Mouse (Mus musculus): Measurements from ENCODE around the gene Rims3. TPM values are rescaled to one million over a fixed set of nuclear protein-coding genes. Genes with fewer than 3 reads are reported as not detected.

Gene Rims3
- polyA plus RNA-seq (2015; fragmentation: Nextera tagmentation; extraction: Ambion mirVana), result 0.77 and 0.95 TPM in 2 replicates

DNA sequence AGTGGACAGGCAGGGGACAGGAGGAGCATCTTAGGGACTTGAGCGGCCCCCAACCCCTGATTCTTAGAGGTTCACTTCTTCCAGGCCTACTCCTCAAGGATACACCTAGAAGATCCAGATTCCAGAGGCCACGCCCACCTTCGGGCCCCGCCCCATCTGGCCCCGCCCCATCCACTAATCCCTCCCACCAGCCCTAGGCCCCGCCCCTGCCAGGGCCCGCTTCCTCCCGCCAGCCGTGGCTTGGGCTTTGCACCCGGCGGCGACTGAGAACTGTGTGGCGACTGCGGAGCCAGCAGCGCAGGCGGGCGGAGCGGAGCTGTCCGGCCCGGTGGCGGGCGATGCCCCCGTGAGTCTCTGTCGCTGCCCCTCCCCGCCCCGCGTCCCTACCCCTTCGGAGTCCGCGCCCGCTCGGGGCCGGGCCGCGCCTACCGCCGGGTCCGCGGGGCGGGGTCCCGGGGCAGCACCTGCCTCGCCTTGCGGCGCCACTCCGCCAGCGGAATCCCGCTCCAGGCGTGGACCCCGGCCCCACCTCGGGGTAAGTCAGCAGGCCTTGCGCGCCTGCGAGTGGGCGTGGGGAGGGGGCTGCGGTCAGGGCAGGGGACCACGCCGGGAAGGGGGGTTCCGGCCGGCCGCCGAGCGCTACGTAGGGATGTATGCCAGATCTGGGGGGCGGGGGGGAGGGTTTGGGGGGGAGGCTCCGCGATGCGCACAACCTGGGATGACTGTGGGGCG, at the start of gene Rims3:
TSS of gene Rims3 (plus strand) at position 229 of the 732 bp plus-strand sequence.
- ATAC-seq, result peak; percentile 81
- Histone ChIP-seq H3K4me1 (replicated peaks; ENCODE audit: control insufficient read depth, insufficient read depth, low read length) (no peaks in the 10 kb centered on the region), H3K9ac (ENCODE audit: low read depth, low read length) (peak within 1 kb of the TSS; percentile 50; the same call in 1 of the 2 replicates), H3K9me3 (ENCODE audit: control insufficient read depth) (0 out of 2 replicates have a peak, but pooled peaks cover 5% of the 10 kb centered on the region), H3K36me3 (ENCODE audit: control insufficient read depth, insufficient read depth) (no peaks in the 10 kb centered on the region), H3K27me3 (replicated peaks; ENCODE audit: control insufficient read depth, insufficient read depth, low read length) (peaks cover 5% of the 10 kb centered on the region), H3K4me2 (replicated peaks; ENCODE audit: low read depth) (peak within 1 kb of the TSS; percentile 88), H3K27ac (ENCODE audit: low read depth, low read length) (no peak within 1 kb of the TSS), H3K4me3 (ENCODE audit: low read depth, low read length) (peak within 1 kb of the TSS; percentile 56)
- 2% methylated on average over 64 of the region's 68 CpGs for WGBS
- TF ChIP-seq CTCF (IDR thresholded peaks at IDR 0.05; ENCODE audit: low read depth), result no peak

DNA sequence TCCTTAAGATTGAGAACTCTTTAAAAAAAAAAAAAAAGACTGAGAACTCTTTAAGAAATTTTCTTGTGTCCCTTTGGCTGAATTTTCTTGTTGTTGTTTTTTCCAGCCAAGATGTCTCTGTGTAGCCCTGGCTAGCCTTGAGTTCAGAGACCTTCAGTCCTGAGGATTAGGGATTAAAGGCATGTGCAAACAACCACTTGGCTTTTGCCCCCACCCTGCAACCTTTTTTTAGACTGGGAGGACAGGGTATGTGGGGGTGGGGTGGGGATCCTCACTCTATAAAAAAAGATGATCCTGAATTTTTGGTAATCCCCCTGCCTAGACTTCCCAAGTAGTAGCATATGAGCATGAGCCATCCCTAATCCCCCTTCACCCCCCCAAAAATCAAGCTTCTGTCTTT, 48.8 kb upstream of the Rims3 start:
- H3K36me3 ChIP-seq (ENCODE audit: control insufficient read depth, insufficient read depth), result 0 out of 2 replicates have a peak, but pooled peaks cover 3% of the 10 kb centered on the region
- no peak for ATAC-seq
- no peak overlapping the region for H3K4me3 ChIP-seq (ENCODE audit: low read depth, low read length)
- H3K9me3 ChIP-seq (ENCODE audit: control insufficient read depth), result no peaks in the 10 kb centered on the region
- H3K4me1 ChIP-seq (replicated peaks; ENCODE audit: control insufficient read depth, insufficient read depth, low read length), result no peaks in the 10 kb centered on the region
- TF ChIP-seq CTCF (IDR thresholded peaks at IDR 0.05; ENCODE audit: low read depth), result no peak
- no peak overlapping the region for H3K27ac ChIP-seq (ENCODE audit: low read depth, low read length)
- H3K9ac ChIP-seq (ENCODE audit: low read depth, low read length), result no peak overlapping the region
- H3K4me2 ChIP-seq (replicated peaks; ENCODE audit: low read depth), result no peak overlapping the region
- H3K27me3 ChIP-seq (replicated peaks; ENCODE audit: control insufficient read depth, insufficient read depth, low read length), result no peaks in the 10 kb centered on the region

DNA sequence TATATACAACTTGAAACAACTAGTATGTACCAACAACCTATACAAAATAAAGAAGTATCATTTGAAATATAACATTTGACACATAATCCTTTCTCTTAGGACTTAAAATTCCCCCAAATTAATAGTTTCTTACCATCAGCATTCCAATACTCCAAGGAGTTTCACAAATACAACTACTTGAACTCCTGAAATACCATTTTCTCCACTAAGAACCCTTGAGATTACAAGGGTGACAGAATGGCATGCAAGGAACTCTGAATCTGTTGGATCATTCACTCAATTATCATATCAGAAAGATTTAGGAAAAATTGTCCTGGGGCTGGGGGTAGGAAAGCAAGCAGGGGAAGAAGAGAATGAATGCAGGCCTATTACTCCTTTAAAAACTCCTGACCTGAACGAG, 40.9 kb upstream of the Rims3 start:
- no peaks in the 10 kb centered on the region for H3K27me3 ChIP-seq (replicated peaks; ENCODE audit: control insufficient read depth, insufficient read depth, low read length)
- H3K9ac ChIP-seq (ENCODE audit: low read depth, low read length), result peak overlapping the region; percentile 38; the same call in 1 of the 2 replicates
- H3K4me2 ChIP-seq (replicated peaks; ENCODE audit: low read depth), result peak overlapping the region; percentile 67
- WGBS, result 3% methylated on average over 1 of the region's 1 CpGs
- H3K36me3 ChIP-seq (ENCODE audit: control insufficient read depth, insufficient read depth), result no peaks in the 10 kb centered on the region
- TF ChIP-seq CTCF (IDR thresholded peaks at IDR 0.05; ENCODE audit: low read depth), result no peak
- H3K4me3 ChIP-seq (ENCODE audit: low read depth, low read length), result peak overlapping the region; percentile 57
- peak overlapping the region; percentile 57 for H3K27ac ChIP-seq (ENCODE audit: low read depth, low read length)
- ATAC-seq, result no peak
- H3K4me1 ChIP-seq (replicated peaks; ENCODE audit: control insufficient read depth, insufficient read depth, low read length), result peaks cover 5% of the 10 kb centered on the region; the same call in 1 of the 2 replicates
- H3K9me3 ChIP-seq (ENCODE audit: control insufficient read depth), result no peaks in the 10 kb centered on the region

DNA sequence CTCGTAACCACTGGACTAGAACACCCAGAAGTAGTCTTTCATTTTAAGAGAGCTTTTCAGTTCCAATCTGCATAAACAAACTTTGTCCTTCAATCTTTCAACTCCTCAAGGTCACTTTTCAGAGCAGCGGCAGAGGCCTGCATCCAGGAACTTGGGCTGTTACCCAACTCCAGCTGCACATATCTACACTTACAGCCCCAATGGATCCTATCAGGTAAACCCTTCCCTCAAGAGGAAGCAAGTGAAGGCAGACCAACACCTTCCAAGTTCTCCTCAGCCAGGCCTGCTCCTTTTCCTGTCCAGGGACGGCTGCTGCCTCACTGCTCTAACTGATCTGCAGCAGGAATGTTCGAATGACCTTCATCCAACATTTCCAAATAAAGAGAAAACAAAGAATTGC, 40.4 kb upstream of the Rims3 start:
- peak overlapping the region; percentile 67 for H3K4me2 ChIP-seq (replicated peaks; ENCODE audit: low read depth)
- ATAC-seq, result 0 out of 2 replicates have a peak, but pooled peaks have one; percentile 25
- H3K4me3 ChIP-seq (ENCODE audit: low read depth, low read length), result peak overlapping the region; percentile 57
- peak overlapping the region; percentile 57 for H3K27ac ChIP-seq (ENCODE audit: low read depth, low read length)
- peak overlapping the region; percentile 38; the same call in 1 of the 2 replicates for H3K9ac ChIP-seq (ENCODE audit: low read depth, low read length)
- H3K4me1 ChIP-seq (replicated peaks; ENCODE audit: control insufficient read depth, insufficient read depth, low read length), result peaks cover 5% of the 10 kb centered on the region; the same call in 1 of the 2 replicates
- no peak for TF ChIP-seq CTCF (IDR thresholded peaks at IDR 0.05; ENCODE audit: low read depth)
- 8% methylated on average over 4 of the region's 4 CpGs for WGBS
- no peaks in the 10 kb centered on the region for H3K27me3 ChIP-seq (replicated peaks; ENCODE audit: control insufficient read depth, insufficient read depth, low read length)
- H3K9me3 ChIP-seq (ENCODE audit: control insufficient read depth), result no peaks in the 10 kb centered on the region
- H3K36me3 ChIP-seq (ENCODE audit: control insufficient read depth, insufficient read depth), result no peaks in the 10 kb centered on the region

DNA sequence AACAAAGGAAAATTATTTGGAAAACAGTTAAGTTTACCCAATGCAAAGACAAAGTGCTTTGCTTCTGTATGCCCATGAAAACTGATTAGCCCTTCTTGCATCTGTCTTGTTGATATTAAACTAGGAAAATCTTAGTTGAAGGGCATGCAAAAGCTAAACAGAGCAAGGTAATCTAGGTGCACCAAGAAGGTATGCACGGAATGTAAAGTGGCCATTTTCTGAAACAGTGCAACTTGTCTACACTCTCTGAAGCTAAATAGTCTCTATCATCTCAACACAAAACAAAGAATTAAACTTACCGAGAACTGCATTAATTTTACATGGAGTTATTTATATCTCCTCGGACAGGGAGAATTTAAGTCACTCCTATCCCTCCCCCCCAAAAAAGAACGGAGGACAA, 39.5 kb upstream of the Rims3 start:
- 5% methylated on average over 4 of the region's 4 CpGs for WGBS
- peak overlapping the region; percentile 73; the same call in 1 of the 2 replicates for H3K27ac ChIP-seq (ENCODE audit: low read depth, low read length)
- H3K9ac ChIP-seq (ENCODE audit: low read depth, low read length), result peak overlapping the region; percentile 38; the same call in 1 of the 2 replicates
- no peaks in the 10 kb centered on the region for H3K36me3 ChIP-seq (ENCODE audit: control insufficient read depth, insufficient read depth)
- H3K27me3 ChIP-seq (replicated peaks; ENCODE audit: control insufficient read depth, insufficient read depth, low read length), result no peaks in the 10 kb centered on the region
- peaks cover 5% of the 10 kb centered on the region; the same call in 1 of the 2 replicates for H3K4me1 ChIP-seq (replicated peaks; ENCODE audit: control insufficient read depth, insufficient read depth, low read length)
- ATAC-seq, result no peak
- H3K4me3 ChIP-seq (ENCODE audit: low read depth, low read length), result peak overlapping the region; percentile 57
- H3K9me3 ChIP-seq (ENCODE audit: control insufficient read depth), result no peaks in the 10 kb centered on the region
- TF ChIP-seq CTCF (IDR thresholded peaks at IDR 0.05; ENCODE audit: low read depth), result no peak
- peak overlapping the region; percentile 67 for H3K4me2 ChIP-seq (replicated peaks; ENCODE audit: low read depth)

DNA sequence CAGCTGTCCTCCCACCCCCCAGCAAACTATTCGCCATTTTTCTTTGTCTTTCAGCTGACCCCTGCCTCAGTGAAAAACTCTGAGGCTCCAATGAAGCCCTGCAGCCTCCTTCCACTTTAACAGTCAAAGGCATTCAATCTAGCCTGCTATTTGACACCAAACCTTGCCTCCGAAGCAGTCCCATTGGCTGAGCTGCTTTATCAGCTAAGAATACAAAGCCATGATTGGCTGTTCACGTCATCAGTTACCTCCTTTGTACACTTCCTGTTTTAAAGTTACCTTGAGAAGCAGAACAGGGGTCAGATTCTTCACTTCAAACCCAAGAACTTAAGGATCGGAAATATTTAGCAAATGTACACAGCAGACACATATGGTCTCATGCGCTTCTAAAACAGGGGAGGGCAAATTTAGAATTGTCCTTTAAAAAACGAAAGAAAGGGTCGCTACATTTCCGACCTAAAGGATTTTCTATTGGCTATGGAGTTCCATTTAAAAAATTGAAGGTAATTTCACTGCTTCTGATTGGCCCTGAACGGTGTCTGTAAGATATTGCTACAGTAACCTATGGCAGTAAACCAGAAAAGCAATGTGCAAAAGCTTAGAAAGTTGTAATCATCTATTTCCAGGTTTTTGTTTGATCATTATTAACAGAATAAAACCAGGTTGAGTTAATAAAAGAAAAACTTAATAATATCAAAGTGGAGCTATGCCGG, 38.8 kb upstream of the Rims3 start:
- peak overlapping the region; percentile 67 for H3K4me2 ChIP-seq (replicated peaks; ENCODE audit: low read depth)
- H3K36me3 ChIP-seq (ENCODE audit: control insufficient read depth, insufficient read depth), result no peaks in the 10 kb centered on the region

More for the DNA sequence above, 38.8 kb upstream of the Rims3 start:
- peaks cover 5% of the 10 kb centered on the region; the same call in 1 of the 2 replicates for H3K4me1 ChIP-seq (replicated peaks; ENCODE audit: control insufficient read depth, insufficient read depth, low read length)
- ATAC-seq, result peak; percentile 97
- WGBS, result 5% methylated on average over 10 of the region's 10 CpGs
- no peaks in the 10 kb centered on the region for H3K27me3 ChIP-seq (replicated peaks; ENCODE audit: control insufficient read depth, insufficient read depth, low read length)
- H3K9ac ChIP-seq (ENCODE audit: low read depth, low read length), result peak overlapping the region; percentile 38
- no peaks in the 10 kb centered on the region for H3K9me3 ChIP-seq (ENCODE audit: control insufficient read depth)
- no peak for TF ChIP-seq CTCF (IDR thresholded peaks at IDR 0.05; ENCODE audit: low read depth)
- peak overlapping the region; percentile 73 for H3K27ac ChIP-seq (ENCODE audit: low read depth, low read length)
- peak overlapping the region; percentile 57 for H3K4me3 ChIP-seq (ENCODE audit: low read depth, low read length)
